Mouse (Mus musculus): Measurements from ENCODE around the gene Sppl2b. TPM values are rescaled to one million over a fixed set of nuclear protein-coding genes. Genes with fewer than 3 reads are reported as not detected.

The Sppl2b gene
- polyA plus RNA-seq, 1 experiment from 2014 or later, result 40.0 TPM

GRCm38 (mm10) chr10:80874035-80874434, 19.0 kb downstream of the Sppl2b start:
- H3K36me3 ChIP-seq (ENCODE audit: control insufficient read depth, insufficient read depth, low read length), result no peaks in the 10 kb centered on the region
- ATAC-seq (ENCODE audit: insufficient read depth, low FRiP score), result no peak
- no peaks in the 10 kb centered on the region for H3K9me3 ChIP-seq (replicated peaks; ENCODE audit: control insufficient read depth, low read length)
- no peak overlapping the region for H3K4me3 ChIP-seq (replicated peaks; ENCODE audit: low read length)
- no peak overlapping the region for H3K27ac ChIP-seq (ENCODE audit: low read length)
- H3K9ac ChIP-seq (ENCODE audit: low read length), result no peak overlapping the region
- no peak overlapping the region for H3K4me2 ChIP-seq (ENCODE audit: low read depth, low read length)
- H3K27me3 ChIP-seq (ENCODE audit: control insufficient read depth, insufficient read depth, low read length), result no peaks in the 10 kb centered on the region
- H3K4me1 ChIP-seq (ENCODE audit: control insufficient read depth, insufficient read depth, low read length), result no peaks in the 10 kb centered on the region
- WGBS, result 79% methylated on average over 9 of the region's 9 CpGs

DNA sequence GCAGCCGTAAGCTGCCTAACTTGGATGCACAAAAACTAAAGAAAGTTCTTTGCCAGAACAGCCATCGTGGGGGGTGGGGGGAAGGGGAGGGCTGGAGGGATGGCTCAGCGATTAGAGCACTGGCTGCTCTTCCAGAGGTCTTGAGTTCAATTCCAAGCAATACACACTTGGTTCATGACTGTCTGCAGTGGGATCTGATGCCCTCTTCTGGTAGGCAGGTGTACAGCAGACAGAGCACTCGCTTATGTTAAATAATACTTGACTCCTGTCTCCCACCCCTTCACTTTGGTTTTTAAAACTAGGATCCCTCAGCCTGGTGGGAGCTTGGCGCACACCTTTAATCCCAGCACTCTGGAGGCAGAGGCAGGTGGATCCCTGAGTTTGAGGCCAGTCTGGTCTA, 21.0 kb downstream of the Sppl2b start:
- Histone ChIP-seq H3K27ac (ENCODE audit: low read length) (no peak overlapping the region), H3K4me1 (ENCODE audit: control insufficient read depth, insufficient read depth, low read length) (no peaks in the 10 kb centered on the region), H3K9me3 (replicated peaks; ENCODE audit: control insufficient read depth, low read length) (no peaks in the 10 kb centered on the region), H3K27me3 (ENCODE audit: control insufficient read depth, insufficient read depth, low read length) (no peaks in the 10 kb centered on the region), H3K4me3 (replicated peaks; ENCODE audit: low read length) (no peak overlapping the region), H3K9ac (ENCODE audit: low read length) (no peak overlapping the region), H3K4me2 (ENCODE audit: low read depth, low read length) (no peak overlapping the region), H3K36me3 (ENCODE audit: control insufficient read depth, insufficient read depth, low read length) (no peaks in the 10 kb centered on the region)
- 25% methylated on average over 5 of the region's 5 CpGs for WGBS
- no peak for ATAC-seq (ENCODE audit: insufficient read depth, low FRiP score)

DNA sequence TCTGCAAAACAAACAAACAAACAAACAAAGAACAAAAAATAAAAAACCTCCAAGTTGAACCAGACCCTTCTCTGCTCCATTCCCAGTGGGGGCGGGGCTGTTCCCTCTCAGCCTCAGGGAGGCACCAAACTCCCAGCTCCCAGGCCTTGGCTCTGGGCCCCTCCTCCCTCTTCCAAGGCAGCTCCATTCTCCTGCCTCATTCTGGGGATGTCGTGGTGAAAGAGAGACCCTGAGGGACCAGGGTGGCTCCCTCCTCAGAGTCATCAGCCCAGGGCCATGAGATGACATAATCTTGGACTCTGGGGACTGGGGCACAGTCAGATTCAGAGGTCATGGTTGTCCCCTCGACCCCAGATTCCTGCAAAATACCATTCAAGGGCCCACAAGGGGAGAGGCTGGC, 21.5 kb downstream of the Sppl2b start:
- H3K9ac ChIP-seq (ENCODE audit: low read length), result 0 out of 2 replicates have a peak overlapping the region, but pooled peaks have one; percentile 8
- no peak for ATAC-seq (ENCODE audit: insufficient read depth, low FRiP score)
- H3K9me3 ChIP-seq (replicated peaks; ENCODE audit: control insufficient read depth, low read length), result no peaks in the 10 kb centered on the region
- no peak overlapping the region for H3K27ac ChIP-seq (ENCODE audit: low read length)
- H3K4me2 ChIP-seq (ENCODE audit: low read depth, low read length), result no peak overlapping the region
- no peaks in the 10 kb centered on the region for H3K27me3 ChIP-seq (ENCODE audit: control insufficient read depth, insufficient read depth, low read length)
- H3K36me3 ChIP-seq (ENCODE audit: control insufficient read depth, insufficient read depth, low read length), result no peaks in the 10 kb centered on the region
- no peak overlapping the region for H3K4me3 ChIP-seq (replicated peaks; ENCODE audit: low read length)
- H3K4me1 ChIP-seq (ENCODE audit: control insufficient read depth, insufficient read depth, low read length), result no peaks in the 10 kb centered on the region
- WGBS, result 36% methylated on average over 3 of the region's 3 CpGs

GRCm38 (mm10) chr10:80880131-80880641, 25.1 kb downstream of the Sppl2b start:
- Histone ChIP-seq H3K9me3 (replicated peaks; ENCODE audit: control insufficient read depth, low read length) (no peaks in the 10 kb centered on the region), H3K4me3 (replicated peaks; ENCODE audit: low read length) (no peak overlapping the region), H3K4me1 (ENCODE audit: control insufficient read depth, insufficient read depth, low read length) (no peaks in the 10 kb centered on the region), H3K36me3 (ENCODE audit: control insufficient read depth, insufficient read depth, low read length) (no peaks in the 10 kb centered on the region), H3K27ac (ENCODE audit: low read length) (no peak overlapping the region), H3K9ac (ENCODE audit: low read length) (no peak overlapping the region), H3K4me2 (ENCODE audit: low read depth, low read length) (no peak overlapping the region), H3K27me3 (ENCODE audit: control insufficient read depth, insufficient read depth, low read length) (no peaks in the 10 kb centered on the region)
- 10% methylated on average over 5 of the region's 5 CpGs for WGBS
- peak; percentile 16; the same call in 1 of the 2 replicates for ATAC-seq (ENCODE audit: insufficient read depth, low FRiP score)

DNA sequence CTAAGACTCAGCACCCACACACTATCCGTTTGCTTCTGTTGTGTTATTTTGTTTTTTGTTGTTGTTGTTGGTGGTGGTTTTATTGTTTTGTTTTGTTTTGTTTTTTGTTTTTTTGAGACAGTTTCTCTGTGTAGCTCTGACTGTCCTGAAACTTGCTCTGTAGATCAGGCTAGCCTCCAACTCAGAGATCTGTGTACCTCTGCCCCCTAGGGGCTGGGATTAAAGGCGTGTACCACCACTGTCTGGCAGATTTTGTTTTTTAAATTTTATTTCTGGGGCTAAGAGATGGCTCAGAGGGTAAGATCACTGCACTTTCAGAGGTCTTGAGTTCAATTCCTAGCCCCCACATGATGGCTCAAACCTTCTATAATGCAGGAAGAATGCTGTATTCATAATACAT, 25.8 kb downstream of the Sppl2b start:
- Histone ChIP-seq H3K4me1 (ENCODE audit: control insufficient read depth, insufficient read depth, low read length) (no peaks in the 10 kb centered on the region), H3K4me2 (ENCODE audit: low read depth, low read length) (no peak overlapping the region), H3K9ac (ENCODE audit: low read length) (no peak overlapping the region), H3K27me3 (ENCODE audit: control insufficient read depth, insufficient read depth, low read length) (no peaks in the 10 kb centered on the region), H3K27ac (ENCODE audit: low read length) (no peak overlapping the region), H3K4me3 (replicated peaks; ENCODE audit: low read length) (no peak overlapping the region), H3K36me3 (ENCODE audit: control insufficient read depth, insufficient read depth, low read length) (no peaks in the 10 kb centered on the region), H3K9me3 (replicated peaks; ENCODE audit: control insufficient read depth, low read length) (no peaks in the 10 kb centered on the region)
- WGBS, result 77% methylated on average over 2 of the region's 2 CpGs
- no peak for ATAC-seq (ENCODE audit: insufficient read depth, low FRiP score)

GRCm38 (mm10) chr10:80881301-80881700, 26.2 kb downstream of the Sppl2b start:
- Histone ChIP-seq H3K4me2 (ENCODE audit: low read depth, low read length) (no peak overlapping the region), H3K4me1 (ENCODE audit: control insufficient read depth, insufficient read depth, low read length) (no peaks in the 10 kb centered on the region), H3K9me3 (replicated peaks; ENCODE audit: control insufficient read depth, low read length) (no peaks in the 10 kb centered on the region), H3K27ac (ENCODE audit: low read length) (no peak overlapping the region), H3K4me3 (replicated peaks; ENCODE audit: low read length) (no peak overlapping the region), H3K36me3 (ENCODE audit: control insufficient read depth, insufficient read depth, low read length) (no peaks in the 10 kb centered on the region), H3K27me3 (ENCODE audit: control insufficient read depth, insufficient read depth, low read length) (no peaks in the 10 kb centered on the region), H3K9ac (ENCODE audit: low read length) (no peak overlapping the region)
- WGBS, result 22% methylated on average over 10 of the region's 10 CpGs
- no peak for ATAC-seq (ENCODE audit: insufficient read depth, low FRiP score)

DNA sequence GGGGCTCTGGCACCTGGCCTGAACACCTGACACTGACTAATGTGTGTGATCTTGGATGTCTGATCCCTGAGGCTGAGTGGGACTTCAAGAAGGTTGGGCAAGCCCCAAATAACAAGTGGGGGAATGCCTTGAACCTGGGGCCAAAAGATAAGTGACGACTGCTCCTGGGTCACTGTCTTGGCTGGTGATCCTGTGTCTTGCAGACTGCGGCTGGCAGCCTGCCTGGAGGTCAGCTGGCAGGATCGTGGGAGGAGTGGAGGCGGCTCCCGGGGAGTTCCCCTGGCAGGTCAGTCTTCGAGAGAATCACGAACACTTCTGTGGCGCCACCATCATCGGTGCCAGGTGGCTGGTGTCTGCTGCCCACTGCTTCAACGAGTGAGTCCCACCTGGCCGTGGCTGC, 32.1 kb downstream of the Sppl2b start:
- H3K4me1 ChIP-seq (ENCODE audit: control insufficient read depth, insufficient read depth, low read length), result no peaks in the 10 kb centered on the region
- H3K27me3 ChIP-seq (ENCODE audit: control insufficient read depth, insufficient read depth, low read length), result 0 out of 2 replicates have a peak, but pooled peaks cover 4% of the 10 kb centered on the region
- no peak for ATAC-seq (ENCODE audit: insufficient read depth, low FRiP score)
- H3K4me2 ChIP-seq (ENCODE audit: low read depth, low read length), result no peak overlapping the region
- H3K36me3 ChIP-seq (ENCODE audit: control insufficient read depth, insufficient read depth, low read length), result no peaks in the 10 kb centered on the region
- WGBS, result 49% methylated on average over 11 of the region's 11 CpGs
- no peak overlapping the region for H3K27ac ChIP-seq (ENCODE audit: low read length)
- H3K9ac ChIP-seq (ENCODE audit: low read length), result no peak overlapping the region
- no peak overlapping the region for H3K4me3 ChIP-seq (replicated peaks; ENCODE audit: low read length)
- no peaks in the 10 kb centered on the region for H3K9me3 ChIP-seq (replicated peaks; ENCODE audit: control insufficient read depth, low read length)

- no peak overlapping the region for H3K27ac ChIP-seq (ENCODE audit: low read length)
- WGBS, result 88% methylated on average over 7 of the region's 7 CpGs
- no peak overlapping the region for H3K4me2 ChIP-seq (ENCODE audit: low read depth, low read length)
Measured at GRCm38 (mm10) chr10:80895100-80895499, 40.0 kb downstream of the Sppl2b start.

DNA sequence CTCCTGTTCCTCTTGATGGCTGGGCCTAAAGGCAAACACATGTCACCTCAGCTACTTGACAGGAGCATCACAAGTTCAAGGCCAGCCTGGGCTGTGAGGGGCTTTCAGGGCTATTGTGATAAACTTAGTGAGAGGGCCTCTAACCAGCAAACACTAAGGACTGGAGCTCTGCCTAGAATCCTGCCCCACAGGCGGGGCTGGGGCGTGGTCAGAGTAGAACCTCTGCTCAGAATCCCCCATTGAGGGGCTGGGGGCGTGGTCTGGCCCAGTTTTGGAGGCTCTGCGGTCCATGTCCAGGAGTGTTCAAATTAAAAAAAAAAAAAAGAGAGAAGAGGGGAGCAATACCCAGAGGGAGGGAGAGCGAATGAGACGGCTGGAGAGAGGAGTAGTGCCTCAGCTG, 40.6 kb downstream of the Sppl2b start:
- Histone ChIP-seq H3K4me2 (ENCODE audit: low read depth, low read length) (no peak overlapping the region), H3K36me3 (ENCODE audit: control insufficient read depth, insufficient read depth, low read length) (no peaks in the 10 kb centered on the region), H3K27ac (ENCODE audit: low read length) (no peak overlapping the region), H3K4me1 (ENCODE audit: control insufficient read depth, insufficient read depth, low read length) (peaks cover 12% of the 10 kb centered on the region), H3K9ac (ENCODE audit: low read length) (no peak overlapping the region), H3K27me3 (ENCODE audit: control insufficient read depth, insufficient read depth, low read length) (no peaks in the 10 kb centered on the region), H3K9me3 (replicated peaks; ENCODE audit: control insufficient read depth, low read length) (no peaks in the 10 kb centered on the region), H3K4me3 (replicated peaks; ENCODE audit: low read length) (no peak overlapping the region)
- no peak for ATAC-seq (ENCODE audit: insufficient read depth, low FRiP score)
- WGBS, result 83% methylated on average over 6 of the region's 6 CpGs

More at GRCm38 (mm10) chr10:80895100-80895499, 40.0 kb downstream of the Sppl2b start:
- Histone ChIP-seq H3K27me3 (ENCODE audit: control insufficient read depth, insufficient read depth, low read length) (no peaks in the 10 kb centered on the region), H3K36me3 (ENCODE audit: control insufficient read depth, insufficient read depth, low read length) (no peaks in the 10 kb centered on the region), H3K4me3 (replicated peaks; ENCODE audit: low read length) (no peak overlapping the region), H3K4me1 (ENCODE audit: control insufficient read depth, insufficient read depth, low read length) (peaks cover 12% of the 10 kb centered on the region), H3K9me3 (replicated peaks; ENCODE audit: control insufficient read depth, low read length) (no peaks in the 10 kb centered on the region), H3K9ac (ENCODE audit: low read length) (no peak overlapping the region)
- no peak for ATAC-seq (ENCODE audit: insufficient read depth, low FRiP score)

All from stomach, embryonic 16.5 days (tissue).